Mouse (Mus musculus) T-helper 17 cell (primary cell): ENCODE measurements around the gene Ppp3ca.

Experiments
- in situ Hi-C, 2 experiments: fragments of 300-600 bp; cut with MboI, MseI; formaldehyde crosslinking; loops; 1 replicate in 1 of 2; 2 replicates in 1 of 2; pipeline ENCODE4 v1.15.1; 2025; ENCODE audit warnings: high pct_unique_total_duplicates in 2 of 2

The Ppp3ca gene

DNA sequence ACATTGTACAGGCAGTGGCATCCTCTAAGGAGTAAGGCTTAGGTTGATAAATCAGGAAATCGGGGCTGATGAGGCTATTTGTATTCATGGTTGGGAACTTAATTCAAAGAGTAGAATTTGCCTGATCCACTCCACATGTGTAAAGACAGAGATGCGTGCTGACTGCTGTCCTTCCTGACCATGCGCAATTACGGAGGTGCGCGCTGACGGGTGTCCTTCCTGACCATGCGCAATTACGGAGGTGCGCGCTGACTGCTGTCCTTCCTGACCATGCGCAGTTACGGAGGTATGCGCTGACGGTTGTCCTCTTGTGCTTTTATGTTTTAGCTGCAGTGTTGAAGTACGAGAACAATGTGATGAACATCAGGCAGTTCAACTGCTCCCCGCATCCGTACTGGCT lies 232.9 kb downstream of the Ppp3ca start:
- in situ Hi-C loops: no loop called here

DNA sequence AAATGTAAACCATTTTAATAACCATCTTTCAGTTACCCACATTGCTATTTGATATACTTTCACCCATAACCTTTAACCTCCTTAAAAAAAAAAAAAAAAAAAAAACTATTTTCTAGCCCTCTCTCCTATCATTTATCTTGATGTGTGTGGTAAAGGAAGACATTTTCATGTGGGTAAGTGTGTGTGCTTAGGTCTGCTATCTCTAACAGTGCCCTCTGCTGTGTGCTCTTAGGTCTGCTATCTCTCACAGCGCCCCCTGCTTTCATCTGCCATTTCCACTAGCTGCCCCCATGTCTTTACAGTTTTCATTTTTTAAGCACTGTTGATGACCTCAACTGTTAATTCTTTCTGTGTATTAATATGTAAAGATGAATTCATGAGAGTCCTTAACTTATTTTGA lies 235.7 kb downstream of the Ppp3ca start:
- in situ Hi-C loops: no loop called here

DNA sequence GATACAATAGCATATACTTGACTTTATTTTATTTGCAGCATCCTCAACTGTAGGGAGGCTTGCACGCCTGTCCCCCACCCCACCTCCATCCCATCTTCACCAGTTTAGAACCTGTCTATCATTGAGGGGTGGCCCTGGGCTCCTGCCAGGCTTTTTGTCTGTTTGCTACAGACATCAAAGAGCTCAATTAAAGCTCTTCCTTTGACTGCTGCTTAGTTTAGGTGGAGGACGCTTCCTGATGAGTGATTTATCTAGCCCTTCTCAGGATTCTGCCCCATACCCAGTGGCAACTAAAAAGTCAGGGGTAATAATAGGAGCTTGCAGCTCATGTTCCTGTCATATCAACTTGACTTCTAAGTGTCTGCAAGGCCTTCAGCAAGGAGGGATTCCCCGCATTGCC lies 239.6 kb downstream of the Ppp3ca start:
- in situ Hi-C loops: no loop called here

DNA sequence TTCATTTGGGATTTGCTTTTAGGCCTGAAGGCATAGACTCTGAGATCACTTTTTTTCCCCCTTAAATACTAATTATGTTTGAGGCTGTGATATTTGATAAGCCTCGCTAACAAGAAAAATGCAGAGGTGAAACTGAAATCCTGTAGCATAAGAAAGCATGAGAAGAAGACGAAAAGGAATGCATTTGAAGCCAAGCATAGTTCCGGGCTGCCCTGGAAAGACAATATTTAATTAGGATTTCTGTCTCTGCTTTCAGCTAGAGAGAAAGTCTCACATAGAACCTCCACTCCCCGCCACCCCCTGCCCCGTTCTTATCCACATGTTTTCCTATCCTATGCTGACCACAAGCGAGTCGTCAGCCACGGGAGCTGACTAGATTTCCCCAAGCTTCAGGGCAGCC lies 241.4 kb downstream of the Ppp3ca start:
- in situ Hi-C loops: no loop called here

DNA sequence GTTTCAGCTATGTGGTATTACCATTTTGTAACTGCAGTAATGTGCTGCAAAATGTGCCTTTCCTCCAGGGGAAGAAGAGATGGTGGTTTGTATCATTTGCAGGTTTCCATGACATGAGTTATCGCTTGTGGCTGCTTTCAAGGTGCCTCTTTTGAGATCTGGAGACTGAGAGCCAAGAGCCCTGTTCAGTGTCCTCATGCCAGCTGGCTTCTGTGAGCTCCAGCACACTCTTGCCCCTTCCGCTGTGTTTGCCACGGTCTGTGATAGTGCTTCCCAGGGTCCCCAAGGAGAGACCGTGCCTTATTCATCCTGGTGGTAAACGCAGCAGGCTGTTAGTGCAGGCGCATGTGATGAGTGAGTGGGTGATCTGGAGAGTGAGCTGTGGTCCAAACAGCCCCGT lies 247.2 kb downstream of the Ppp3ca start:
- in situ Hi-C loops: no loop called here

DNA sequence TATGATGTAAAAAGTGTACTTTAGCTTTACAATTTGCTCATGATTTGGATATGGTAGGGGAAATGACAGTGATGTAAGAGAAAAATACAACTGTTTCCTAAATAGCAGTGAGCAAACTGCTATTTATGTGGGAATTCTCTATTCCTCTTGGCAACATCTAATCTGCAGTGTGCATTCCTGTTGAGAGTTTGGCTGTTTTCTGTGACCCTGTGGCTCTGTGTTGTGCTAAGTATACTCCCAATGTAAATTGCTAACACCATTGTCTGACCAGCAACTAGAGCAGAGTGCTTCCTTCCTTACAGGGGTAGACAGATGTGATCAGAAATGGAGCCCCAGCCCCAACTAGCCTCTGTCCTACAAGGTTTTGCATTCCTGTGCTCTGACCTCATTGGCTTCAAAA lies 263.1 kb downstream of the Ppp3ca start:
- in situ Hi-C loops: loop anchor here in 1 of 2 experiments (10.0 kb wide), 1 partner anchor 1092 kb away; no protein-coding TSS in a partner anchor

DNA sequence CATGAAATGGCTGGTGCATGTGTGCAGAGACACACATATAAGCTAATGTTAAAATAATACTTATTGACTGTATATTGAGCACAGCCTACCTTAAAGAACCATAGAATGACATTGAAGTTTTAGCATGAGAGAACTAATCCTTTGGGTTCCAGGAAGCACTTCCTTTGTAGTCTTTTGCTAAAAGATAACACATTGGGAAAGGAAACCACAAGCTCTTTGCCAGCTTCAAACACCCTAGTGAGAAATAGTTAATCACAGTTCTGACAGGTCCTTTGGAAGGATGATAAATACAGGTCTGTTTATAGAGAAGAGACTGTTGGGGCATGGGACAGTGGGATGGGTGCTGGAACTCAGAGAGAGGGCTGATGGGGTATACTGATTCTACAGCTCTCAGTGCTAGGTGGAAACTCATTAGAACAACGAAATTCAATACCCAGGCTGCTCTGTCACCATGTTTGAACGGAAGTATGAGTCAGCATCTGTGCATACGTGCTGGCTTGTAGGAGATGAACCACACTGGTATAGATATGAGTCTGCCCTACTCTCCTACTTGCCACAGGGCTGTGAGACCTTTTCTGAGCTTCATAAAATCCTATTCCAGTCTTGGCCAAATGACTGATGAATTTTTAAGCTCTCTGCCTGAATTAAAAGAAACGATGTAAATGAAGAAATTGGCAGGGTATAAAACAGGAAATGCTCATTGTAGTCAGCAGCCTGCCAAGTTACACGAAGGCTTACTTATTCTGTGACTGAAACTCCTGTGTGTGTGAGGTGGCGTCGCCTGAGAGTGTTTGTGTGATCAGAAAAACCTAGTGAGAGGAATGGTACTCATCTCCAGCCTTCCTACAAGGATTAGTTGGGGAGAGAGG lies 271.0 kb downstream of the Ppp3ca start:
- in situ Hi-C loops: no loop called here

DNA sequence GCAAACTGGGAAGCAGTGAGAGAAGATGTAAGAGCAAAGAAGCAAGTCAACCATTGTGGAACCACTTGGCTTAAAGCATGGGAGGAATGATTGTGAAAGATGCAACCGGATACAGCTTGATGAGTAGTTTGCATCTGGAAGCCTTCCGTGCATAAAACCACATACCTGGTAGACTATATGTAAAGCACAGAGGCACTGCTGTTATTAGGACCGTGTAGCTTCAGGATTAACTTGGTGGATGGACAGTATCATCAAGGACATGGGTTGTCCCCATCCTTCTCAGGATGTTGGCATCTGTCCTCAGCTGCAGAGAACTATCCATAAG lies 271.6 kb downstream of the Ppp3ca start:
- in situ Hi-C loops: no loop called here

DNA sequence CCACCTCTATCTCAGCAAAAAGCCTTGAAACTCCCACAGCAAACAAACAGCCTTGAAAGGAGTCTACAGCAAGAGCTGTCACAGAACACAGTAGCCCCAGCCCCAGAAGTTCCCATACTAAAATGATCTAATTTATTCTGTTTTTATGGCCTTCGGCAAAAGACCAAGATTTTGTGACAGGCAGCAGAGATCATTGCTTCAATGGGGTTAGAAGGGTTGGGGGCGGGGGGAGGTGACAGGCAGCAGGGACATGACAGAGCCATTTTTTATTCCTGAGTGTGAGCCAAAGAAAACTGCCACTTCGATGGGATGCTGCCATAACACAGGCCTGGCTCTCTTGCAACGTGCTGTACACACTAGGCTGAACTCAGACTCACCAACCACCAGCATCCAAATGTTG lies 275.6 kb downstream of the Ppp3ca start:
- in situ Hi-C loops: no loop called here

DNA sequence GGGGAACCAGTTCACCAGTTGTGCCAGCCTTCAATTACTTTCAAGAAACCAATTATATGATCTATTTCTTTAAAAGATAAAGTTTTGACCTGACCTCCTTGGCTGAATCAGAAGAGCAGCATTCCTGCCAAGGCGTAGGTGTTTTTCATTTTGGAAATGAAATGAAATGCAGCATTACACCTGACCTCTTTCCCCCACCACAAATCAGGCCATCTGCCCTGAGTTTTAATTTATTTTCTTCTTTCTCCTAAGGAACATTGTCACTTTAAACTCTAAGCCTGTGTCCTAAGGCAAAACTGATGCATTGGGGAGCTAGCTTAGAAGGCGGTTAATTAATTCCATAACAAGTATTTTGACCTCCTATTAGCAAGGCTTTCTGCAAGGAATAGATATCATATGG lies 276.7 kb downstream of the Ppp3ca start:
- in situ Hi-C loops: no loop called here

DNA sequence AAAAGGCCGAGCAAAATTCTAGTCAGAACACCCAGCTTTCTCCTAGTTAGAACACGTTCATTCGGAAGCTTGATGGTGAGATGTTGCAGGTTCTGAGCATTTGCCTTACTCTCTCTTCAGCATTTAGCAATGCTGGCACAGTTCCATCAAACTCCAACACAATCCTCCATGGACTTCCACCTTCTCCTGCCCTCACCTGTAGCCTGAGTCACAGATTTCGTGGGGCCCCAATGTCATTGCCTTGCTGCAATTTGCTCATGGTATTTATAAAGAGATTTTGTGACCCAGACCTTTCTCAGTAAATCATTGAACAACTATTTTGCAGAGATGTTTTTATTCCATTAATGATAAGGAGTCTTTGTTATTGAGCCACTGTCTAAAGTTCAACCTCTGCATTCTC lies 278.2 kb downstream of the Ppp3ca start:
- in situ Hi-C loops: no loop called here

DNA sequence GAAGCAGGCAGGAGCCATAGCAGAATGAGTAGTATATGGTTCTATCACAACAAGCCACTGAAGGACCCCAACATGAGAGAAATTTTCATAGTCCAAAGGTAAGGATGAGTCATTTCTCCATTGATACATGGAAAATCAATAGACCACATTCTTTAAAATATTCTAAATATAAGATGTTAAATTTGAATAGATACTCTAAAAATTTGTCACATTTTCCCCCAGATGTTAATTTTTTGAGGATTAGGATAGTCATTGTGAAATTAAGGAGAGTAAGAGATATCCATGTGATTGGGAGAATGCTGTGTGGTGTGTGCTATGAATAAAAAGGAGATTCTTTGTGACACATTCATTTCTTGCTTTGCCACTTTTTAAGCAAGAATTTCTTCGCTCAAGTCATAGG lies 281.9 kb downstream of the Ppp3ca start:
- in situ Hi-C loops: no loop called here

DNA sequence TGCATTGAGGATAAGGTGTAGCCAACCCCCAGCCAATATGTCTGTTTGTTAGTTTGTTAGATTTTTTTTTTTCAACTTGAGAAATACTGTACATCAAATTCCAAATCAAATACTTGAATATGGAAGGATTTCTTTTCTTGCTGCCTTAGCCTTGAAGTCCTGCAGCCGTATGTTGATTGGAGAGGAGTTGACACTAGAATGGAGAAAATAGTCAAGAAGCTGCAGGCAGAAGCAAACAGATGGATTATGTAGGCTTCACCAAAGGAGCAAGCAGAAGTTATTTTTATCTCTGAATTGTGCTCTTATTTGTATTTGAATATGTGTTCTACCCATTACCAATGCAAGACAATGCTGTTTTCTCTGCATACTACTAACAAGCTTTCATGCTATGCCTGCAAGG lies 282.9 kb downstream of the Ppp3ca start:
- in situ Hi-C loops: no loop called here

DNA sequence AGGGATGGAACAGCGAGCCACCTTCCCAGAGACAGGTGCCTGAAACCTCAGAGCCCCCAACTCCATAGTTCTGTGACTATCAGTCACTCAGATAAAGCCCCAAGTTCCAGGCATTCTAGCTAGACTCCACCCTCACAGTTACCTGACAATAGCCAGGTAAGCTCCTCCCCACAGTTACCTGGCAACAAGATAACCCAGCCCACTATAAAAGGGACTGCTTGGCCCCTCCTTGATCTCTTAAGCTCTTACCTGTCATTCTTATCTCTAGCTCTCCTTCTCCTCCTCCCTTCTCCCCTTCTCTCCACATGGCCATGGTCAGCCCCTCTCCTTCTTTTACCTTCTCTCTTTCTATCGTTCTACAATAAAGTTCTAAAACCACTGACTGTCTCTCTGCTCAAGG lies 285.1 kb downstream of the Ppp3ca start:
- in situ Hi-C loops: loop anchor here in 1 of 2 experiments (5.0 kb wide), 1 partner anchor 278 kb away; no protein-coding TSS in a partner anchor

DNA sequence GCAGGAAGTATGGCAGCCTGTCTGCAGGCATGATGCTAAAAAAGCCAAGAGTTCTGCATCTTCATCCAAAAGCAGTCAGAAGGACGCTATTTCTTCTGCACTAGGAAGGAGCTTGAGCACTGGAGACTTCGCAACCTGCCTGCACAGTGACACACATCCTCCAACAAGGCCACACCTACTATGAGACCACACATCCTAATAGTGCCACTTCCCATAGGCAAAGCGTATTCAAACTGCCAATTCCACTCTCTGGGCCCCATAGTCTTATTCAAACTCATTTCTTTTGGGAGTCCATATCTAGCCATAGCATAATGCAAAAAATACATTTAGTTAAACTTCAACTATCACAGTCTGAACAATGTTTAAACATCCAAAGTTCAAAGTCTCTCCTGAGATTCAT lies 290.4 kb downstream of the Ppp3ca start:
- in situ Hi-C loops: no loop called here

DNA sequence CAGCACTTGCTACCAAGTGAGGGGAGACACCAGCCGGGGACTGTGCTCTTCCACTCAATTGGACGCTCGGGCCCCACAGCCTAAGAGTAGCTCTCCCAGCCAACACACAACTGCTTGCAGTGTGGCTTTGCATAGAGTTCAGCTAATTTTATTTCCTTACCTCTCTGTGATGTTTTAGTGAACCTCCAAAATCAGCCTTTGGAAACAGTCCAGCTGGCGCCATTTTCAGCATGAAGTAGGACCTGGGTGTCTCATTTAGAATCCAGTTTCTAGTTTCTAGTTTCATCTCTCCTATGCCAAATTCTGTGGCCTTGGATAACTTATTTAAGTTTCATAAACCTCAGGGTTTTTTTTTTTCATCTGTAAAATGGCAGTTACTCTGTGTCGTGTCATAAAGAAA lies 296.9 kb downstream of the Ppp3ca start:
- in situ Hi-C loops: no loop called here

DNA sequence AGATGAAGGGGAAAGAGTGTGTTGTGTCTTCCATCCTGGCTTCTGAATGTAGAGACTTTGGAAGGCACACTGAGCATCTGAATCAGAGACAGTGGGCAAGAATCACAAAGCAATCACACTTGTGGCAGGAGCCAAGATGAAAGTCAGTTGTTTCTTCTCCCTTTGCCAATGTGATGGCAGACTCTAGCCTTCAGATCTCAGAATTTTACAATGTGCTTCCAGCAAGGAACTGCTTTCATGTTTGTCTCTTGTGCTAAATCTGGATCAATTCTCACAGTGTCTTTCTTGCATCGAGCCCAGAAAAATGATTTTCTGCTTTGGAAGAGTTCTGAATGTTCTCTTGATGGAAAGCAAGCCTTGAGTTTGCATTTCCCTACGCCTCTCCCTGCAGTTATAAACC lies 297.6 kb downstream of the Ppp3ca start:
- in situ Hi-C loops: no loop called here

DNA sequence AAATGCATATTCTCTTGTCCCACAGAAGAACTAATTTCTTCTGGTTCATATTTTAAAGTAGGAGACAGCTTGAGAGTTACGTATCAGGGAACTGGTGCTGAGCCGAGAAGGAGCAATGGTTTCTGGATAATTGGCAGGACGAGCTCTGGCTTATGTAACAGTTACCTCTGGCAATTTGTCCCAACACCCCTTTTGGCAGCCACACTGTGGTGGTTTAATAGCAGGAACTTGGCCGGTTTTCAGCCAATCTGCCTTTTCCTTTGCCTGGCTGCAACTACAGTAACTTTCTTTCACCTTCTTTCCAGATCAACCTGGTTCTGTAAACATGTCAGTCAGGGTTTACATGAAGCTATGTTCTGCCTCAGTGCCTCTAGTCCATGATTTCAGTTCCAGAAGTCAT lies 299.9 kb downstream of the Ppp3ca start:
- in situ Hi-C loops: no loop called here

DNA sequence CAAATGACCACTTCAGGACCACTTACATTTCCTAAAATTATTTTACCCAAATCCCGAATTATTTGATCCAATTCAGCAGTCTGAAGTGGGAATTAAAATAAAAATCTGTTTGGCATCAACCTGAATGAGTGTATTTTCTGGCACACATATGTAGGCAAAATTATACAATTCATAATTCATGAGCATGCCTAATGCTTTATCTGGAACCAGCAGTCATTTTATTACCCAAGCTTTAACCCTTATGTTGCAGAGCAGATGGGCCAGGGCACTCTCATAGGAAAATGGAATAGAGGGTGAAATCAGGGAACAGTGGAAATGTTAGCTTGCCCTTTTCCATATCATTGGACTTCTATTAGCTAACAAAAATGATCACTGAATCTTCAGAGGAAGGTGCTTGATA lies 307.9 kb downstream of the Ppp3ca start:
- in situ Hi-C loops: loop anchor here in 1 of 2 experiments (25.0 kb wide), 1 partner anchor 1384 kb away; no protein-coding TSS in a partner anchor

DNA sequence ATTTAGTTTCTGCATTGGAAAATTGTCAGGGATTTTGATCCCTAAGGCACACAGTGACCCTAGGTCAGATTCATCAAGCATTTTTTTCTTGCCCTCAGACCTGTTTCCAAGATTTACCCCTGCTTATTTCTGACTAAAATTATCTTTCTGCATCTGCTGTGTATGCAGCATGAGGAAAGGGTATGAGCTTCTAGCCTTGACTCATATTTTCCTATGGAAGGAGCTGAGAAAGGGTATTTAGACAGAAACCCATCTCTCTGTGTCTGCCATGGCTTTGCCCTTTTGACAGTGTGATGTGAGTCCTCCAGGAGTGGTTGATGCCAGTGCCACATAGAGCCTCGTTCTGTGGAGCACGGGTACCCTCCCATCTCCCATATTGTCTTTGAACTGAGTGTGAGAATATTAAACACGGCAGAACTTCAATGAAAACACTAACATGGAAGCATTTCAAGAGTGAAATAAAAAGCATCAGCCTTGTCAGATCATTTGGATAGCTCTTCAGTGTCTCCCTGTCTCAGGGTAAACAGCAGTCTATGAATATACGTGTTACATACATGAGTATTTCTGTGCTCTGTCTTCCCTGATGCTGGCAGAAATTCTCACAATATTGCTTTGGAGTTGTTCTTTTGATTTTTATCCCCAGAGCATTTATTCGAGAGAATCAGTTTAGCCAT lies 311.1 kb downstream of the Ppp3ca start:
- in situ Hi-C loops: loop anchor here in 1 of 2 experiments (25.0 kb wide), 1 partner anchor 1381 kb away; no protein-coding TSS in a partner anchor

DNA sequence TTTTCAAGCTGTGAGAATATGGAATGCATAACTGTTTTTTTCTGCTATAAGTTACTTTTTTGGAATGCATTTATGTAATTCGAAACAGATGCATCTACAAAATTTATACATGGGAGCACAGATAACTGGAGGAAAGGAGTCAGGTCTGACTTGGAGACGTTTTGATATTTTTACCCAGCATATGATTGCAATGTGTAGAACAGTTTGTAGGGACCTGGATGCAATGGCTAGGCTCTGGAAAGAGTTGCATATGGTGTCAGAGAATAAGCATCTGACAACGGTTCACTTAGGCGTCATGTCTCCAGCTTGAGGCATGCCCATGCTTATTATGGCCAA lies 311.6 kb downstream of the Ppp3ca start:
- in situ Hi-C loops: loop anchor here in 1 of 2 experiments (25.0 kb wide), 1 partner anchor 1381 kb away; no protein-coding TSS in a partner anchor

DNA sequence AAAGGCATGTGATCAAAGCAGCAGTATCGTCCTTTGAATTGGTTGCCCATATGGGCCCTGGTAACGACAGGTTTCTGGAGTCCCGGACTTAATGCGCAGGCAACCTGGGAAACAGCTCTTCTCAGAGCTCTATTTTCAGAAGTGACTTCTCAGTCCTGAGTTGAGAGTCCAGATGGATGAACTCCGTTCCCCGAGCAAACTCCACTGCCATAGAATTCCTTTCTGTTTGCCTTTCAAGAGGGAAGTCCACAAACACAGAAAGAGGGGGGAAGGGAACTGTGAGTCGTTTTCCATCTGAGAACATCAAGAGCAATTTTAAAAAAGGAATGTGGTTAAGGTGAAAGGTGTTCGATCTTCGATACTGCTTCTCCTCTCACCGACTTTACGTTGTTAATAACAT lies 312.1 kb downstream of the Ppp3ca start:
- in situ Hi-C loops: loop anchor here in 1 of 2 experiments (25.0 kb wide), 1 partner anchor 1380 kb away; no protein-coding TSS in a partner anchor
